Mouse (Mus musculus): ENCODE data around the gene Il23a. TPM values are rescaled to one million over a fixed set of nuclear protein-coding genes. Genes with fewer than 3 reads are reported as not detected.

Il23a gene
- not detected for total RNA-seq (2023)

GRCm38 (mm10) chr10:128298702-128299171 is at the start of gene Il23a:
Gene Il23a (minus strand): TSS chr10:128298752.

GRCm38 (mm10) chr10:128337306-128338181 is 39.0 kb upstream of the Il23a start, which contains the start of gene Cs:
Gene Cs (plus strand): TSS chr10:128337734.

GRCm38 (mm10) chr10:128322141-128323108 is 23.9 kb upstream of the Il23a start, which contains the start of gene Cnpy2:
Gene Cnpy2 (plus strand): TSS chr10:128322459.

GRCm38 (mm10) chr10:128303126-128304021 is 4.8 kb upstream of the Il23a start, which contains the start of gene Pan2:
Gene Pan2 (plus strand): TSS chr10:128303335.

GRCm38 (mm10) chr10:128270287-128270841 is 28.2 kb downstream of the Il23a start, which contains the start of gene Stat2:
Gene Stat2 (plus strand): TSS chr10:128270559.

GRCm38 (mm10) chr10:128268371-128268770 is 30.2 kb downstream of the Il23a start, which contains the start of gene Apof:
Gene Apof (plus strand): TSS chr10:128268671.

GRCm38 (mm10) chr10:128253677-128254255 is 44.8 kb downstream of the Il23a start, which contains the start of gene Apon:
Gene Apon (plus strand): TSS chr10:128254096.

Other genes with a start within 250 kb of the Il23a start
- 132 TPM for gene Ptges3, start 239.8 kb downstream of the Il23a start, total RNA-seq (2023)
- gene Atp5b, start 215.5 kb downstream of the Il23a start, total RNA-seq (2023) = 633 TPM
- gene Baz2a, start 207.2 kb downstream of the Il23a start, total RNA-seq (2023) = 108 TPM
- 36.0 TPM for gene Rbms2, start 118.5 kb downstream of the Il23a start, total RNA-seq (2023)
- 2.0 TPM for gene Gls2, start 104.3 kb downstream of the Il23a start, total RNA-seq (2023)
- gene Spryd4, start 86.9 kb downstream of the Il23a start, total RNA-seq (2023) = 19.9 TPM
- not detected for gene Mip, start 72.9 kb downstream of the Il23a start, total RNA-seq (2023)
- 25.4 TPM for gene Timeless, start 66.7 kb downstream of the Il23a start, total RNA-seq (2023)
- 0.56 TPM for gene Apon, start 44.7 kb downstream of the Il23a start, total RNA-seq (2023)
- gene Apof, start 30.1 kb downstream of the Il23a start, total RNA-seq (2023) = not detected
- gene Stat2, start 28.2 kb downstream of the Il23a start, total RNA-seq (2023) = 60.8 TPM
- gene Pan2, start 4.6 kb upstream of the Il23a start, total RNA-seq (2023) = 43.5 TPM
- 26.1 TPM for gene Cnpy2, start 23.7 kb upstream of the Il23a start, total RNA-seq (2023)
- 81.9 TPM for gene Cs, start 39.0 kb upstream of the Il23a start, total RNA-seq (2023)
- 27.4 TPM for gene Coq10a, start 70.2 kb upstream of the Il23a start, total RNA-seq (2023)
- gene Ankrd52, start 78.4 kb upstream of the Il23a start, total RNA-seq (2023) = 49.6 TPM
- gene Slc39a5, start 102.5 kb upstream of the Il23a start, total RNA-seq (2023) = not detected
- 42.4 TPM for gene Nabp2, start 112.7 kb upstream of the Il23a start, total RNA-seq (2023)
- gene Rnf41, start 112.9 kb upstream of the Il23a start, total RNA-seq (2023) = 26.1 TPM
- gene Smarcc2, start 160.5 kb upstream of the Il23a start, total RNA-seq (2023) = 112 TPM
- 818 TPM for gene Myl6, start 195.4 kb upstream of the Il23a start, total RNA-seq (2023)
- gene Myl6b, start 199.9 kb upstream of the Il23a start, total RNA-seq (2023) = not detected
- 244 TPM for gene Esyt1, start 227.1 kb upstream of the Il23a start, total RNA-seq (2023)
- 26.7 TPM for gene Zc3h10, start 249.0 kb upstream of the Il23a start, total RNA-seq (2023)

All from CD4-positive naive resting alpha-beta T cell, adult 76 days (primary cell).